Mouse (Mus musculus): ENCODE measurements around the gene Rps27a. TPM values are rescaled to one million over a fixed set of nuclear protein-coding genes. Genes with fewer than 3 reads are reported as not detected.

Rps27a gene
- polyA plus RNA-seq, 1 experiment, result 89.4 TPM

GRCm38 (mm10) chr11:29509421-29509820 is 38.5 kb downstream of the Rps27a start:
- H3K27ac ChIP-seq (ENCODE audit: insufficient read depth, low read length), result no peak overlapping the region
- H3K4me3 ChIP-seq (ENCODE audit: extremely low read depth, insufficient read depth, insufficient read length), result no peak overlapping the region
- peaks cover 3% of the 10 kb centered on the region for H3K4me1 ChIP-seq (ENCODE audit: control insufficient read depth, insufficient read depth, insufficient read length)
- no peak for DNase-seq (ENCODE audit: low read depth in 1 of 2, low spot score in 2 of 2)
- H3K27me3 ChIP-seq (ENCODE audit: control insufficient read depth, insufficient read depth, low read length), result no peaks in the 10 kb centered on the region
- H3K36me3 ChIP-seq (ENCODE audit: control insufficient read depth, insufficient read depth, low read length), result peaks cover 12% of the 10 kb centered on the region
- WGBS, result 98% methylated on average over 1 of the region's 1 CpGs
- TF ChIP-seq POLR2A (IDR thresholded peaks at IDR 0.05; ENCODE audit: low read depth, low read length), result no peak
- no peak for TF ChIP-seq CTCF (IDR thresholded peaks at IDR 0.05; ENCODE audit: extremely low read depth, insufficient read depth, insufficient read length, insufficient replicate concordance)

- 0 out of 2 replicates have a peak, but pooled peaks cover 1% of the 10 kb centered on the region for H3K36me3 ChIP-seq (ENCODE audit: control insufficient read depth, insufficient read depth, low read length)
- no peak for TF ChIP-seq CTCF (IDR thresholded peaks at IDR 0.05; ENCODE audit: extremely low read depth, insufficient read depth, insufficient read length, insufficient replicate concordance)
- no peak for TF ChIP-seq POLR2A (IDR thresholded peaks at IDR 0.05; ENCODE audit: low read depth, low read length)
- no peak for DNase-seq (ENCODE audit: low read depth in 1 of 2, low spot score in 2 of 2)
- H3K27me3 ChIP-seq (ENCODE audit: control insufficient read depth, insufficient read depth, low read length), result no peaks in the 10 kb centered on the region
- no peak overlapping the region for H3K27ac ChIP-seq (ENCODE audit: insufficient read depth, low read length)
- no peak overlapping the region for H3K4me3 ChIP-seq (ENCODE audit: extremely low read depth, insufficient read depth, insufficient read length)
- H3K4me1 ChIP-seq (ENCODE audit: control insufficient read depth, insufficient read depth, insufficient read length), result no peaks in the 10 kb centered on the region
- WGBS, result 81% methylated on average over 2 of the region's 2 CpGs
Observed at GRCm38 (mm10) chr11:29504899-29505625, 42.8 kb downstream of the Rps27a start.

DNA sequence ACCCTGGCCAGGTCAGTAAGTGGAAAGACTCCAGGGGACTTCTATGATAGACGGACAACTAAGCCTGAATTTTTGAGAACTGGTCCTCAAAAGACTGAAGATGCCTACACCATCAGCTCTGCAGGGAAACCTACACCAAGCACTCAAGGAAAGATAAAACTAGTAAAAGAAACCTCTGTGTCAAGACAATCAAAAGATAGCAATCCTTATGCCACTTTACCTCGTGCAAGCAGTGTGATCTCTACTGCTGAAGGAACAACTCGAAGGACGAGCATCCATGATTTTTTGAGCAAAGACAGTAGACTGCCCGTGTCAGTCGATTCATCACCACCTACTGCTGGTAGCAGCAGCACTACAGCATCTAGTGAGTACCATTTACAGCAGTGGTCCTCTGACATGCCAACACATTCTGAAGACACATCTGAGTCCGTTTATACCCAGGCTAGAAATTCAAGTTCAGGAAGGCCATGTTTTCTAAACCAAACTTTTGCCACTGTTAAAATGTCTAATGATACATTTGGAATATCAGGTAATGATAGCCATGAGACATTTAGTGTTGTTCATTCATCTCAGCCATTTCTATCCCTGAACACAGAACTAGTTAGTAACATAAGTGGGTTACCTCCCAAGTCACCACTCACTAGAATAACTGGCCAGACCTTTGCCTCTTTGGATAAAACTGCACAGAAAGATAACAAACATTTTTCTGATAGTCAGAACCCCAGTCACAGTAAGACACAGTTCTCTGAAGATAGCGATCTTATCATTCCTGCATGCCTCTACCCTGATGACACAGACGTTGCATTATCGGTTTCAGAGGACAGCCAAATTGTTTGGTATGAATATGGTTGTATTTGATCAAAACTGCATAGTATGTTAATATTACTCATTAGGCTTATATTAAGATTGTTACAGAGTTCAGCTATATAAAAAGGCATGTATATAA is 43.7 kb downstream of the Rps27a start:
- TF ChIP-seq POLR2A (IDR thresholded peaks at IDR 0.05; ENCODE audit: low read depth, low read length) (no peak), CTCF (IDR thresholded peaks at IDR 0.05; ENCODE audit: extremely low read depth, insufficient read depth, insufficient read length, insufficient replicate concordance) (no peak)
- Histone ChIP-seq H3K4me1 (ENCODE audit: control insufficient read depth, insufficient read depth, insufficient read length) (no peaks in the 10 kb centered on the region), H3K36me3 (ENCODE audit: control insufficient read depth, insufficient read depth, low read length) (0 out of 2 replicates have a peak, but pooled peaks cover 1% of the 10 kb centered on the region), H3K27me3 (ENCODE audit: control insufficient read depth, insufficient read depth, low read length) (no peaks in the 10 kb centered on the region), H3K27ac (ENCODE audit: insufficient read depth, low read length) (no peak overlapping the region), H3K4me3 (ENCODE audit: extremely low read depth, insufficient read depth, insufficient read length) (no peak overlapping the region)
- 86% methylated on average over 10 of the region's 10 CpGs for WGBS
- DNase-seq (ENCODE audit: low read depth in 1 of 2, low spot score in 2 of 2), result no peak

GRCm38 (mm10) chr11:29496962-29497361 is 50.9 kb downstream of the Rps27a start:
- H3K27ac ChIP-seq (ENCODE audit: insufficient read depth, low read length), result no peak overlapping the region
- no peaks in the 10 kb centered on the region for H3K36me3 ChIP-seq (ENCODE audit: control insufficient read depth, insufficient read depth, low read length)
- no peak overlapping the region for H3K4me3 ChIP-seq (ENCODE audit: extremely low read depth, insufficient read depth, insufficient read length)
- no peaks in the 10 kb centered on the region for H3K4me1 ChIP-seq (ENCODE audit: control insufficient read depth, insufficient read depth, insufficient read length)
- no peak for DNase-seq (ENCODE audit: low read depth in 1 of 2, low spot score in 2 of 2)
- no peak for TF ChIP-seq CTCF (IDR thresholded peaks at IDR 0.05; ENCODE audit: extremely low read depth, insufficient read depth, insufficient read length, insufficient replicate concordance)
- TF ChIP-seq POLR2A (IDR thresholded peaks at IDR 0.05; ENCODE audit: low read depth, low read length), result no peak
- WGBS, result 82% methylated on average over 3 of the region's 3 CpGs
- H3K27me3 ChIP-seq (ENCODE audit: control insufficient read depth, insufficient read depth, low read length), result no peaks in the 10 kb centered on the region

Other genes starting within 250 kb of the Rps27a start
- 0.82 and 2.0 TPM in 2 replicates for gene Ccdc88a, start 174.5 kb downstream of the Rps27a start, polyA plus RNA-seq (2012; rRNA removed)
- gene Prorsd1, start 33.1 kb downstream of the Rps27a start, polyA plus RNA-seq (2012; rRNA removed), result 1.2 and 1.4 TPM in 2 replicates
- gene Mtif2, start 21.7 kb downstream of the Rps27a start, polyA plus RNA-seq (2012; rRNA removed), result 3.9 and 5.1 TPM in 2 replicates
- not detected in 2 replicates for gene Clhc1, start 159 bp downstream of the Rps27a start, polyA plus RNA-seq (2012; rRNA removed)
- 41.9 and 50.5 TPM in 2 replicates for gene Rtn4, start 144.8 kb upstream of the Rps27a start, polyA plus RNA-seq (2012; rRNA removed)

Data from spleen, adult 2 months (tissue).